Mouse (Mus musculus): ENCODE measurements around the gene Pepd. TPM values are rescaled to one million over a fixed set of nuclear protein-coding genes. Genes with fewer than 3 reads are reported as not detected.

The Pepd gene
- polyA plus RNA-seq, 1 experiment, result 82.1 TPM

GRCm38 (mm10) chr7:34877820-34878219 is 34.4 kb upstream of the Pepd start:
- TF ChIP-seq REST (IDR thresholded peaks at IDR 0.05; ENCODE audit: insufficient read depth, insufficient read length) (no peak), POLR2A (IDR thresholded peaks at IDR 0.05; ENCODE audit: insufficient read length, low read depth) (no peak), TCF12 (IDR thresholded peaks at IDR 0.05; ENCODE audit: insufficient read depth, poor library complexity, severe bottlenecking) (no peak), CEBPB (IDR thresholded peaks at IDR 0.05; ENCODE audit: insufficient read depth, poor library complexity, severe bottlenecking) (no peak), MYOD1 (IDR thresholded peaks at IDR 0.05; ENCODE audit: control insufficient read depth in 1 of 3, insufficient read length in 2 of 3, low read depth in 2 of 3) (no peak), TCF3 (IDR thresholded peaks at IDR 0.05; ENCODE audit: insufficient read length, low read depth) (no peak), E2F4 (IDR thresholded peaks at IDR 0.05; ENCODE audit: insufficient read depth) (no peak), MAX (IDR thresholded peaks at IDR 0.05; ENCODE audit: low read depth) (no peak)
- Histone ChIP-seq H3K4me2 (ENCODE audit: low read depth) (no peak overlapping the region), H3K79me2 (ENCODE audit: control insufficient read depth, insufficient read depth) (no peaks in the 10 kb centered on the region), H3ac (ENCODE audit: control insufficient read depth, insufficient read length) (no peak overlapping the region), H3K4me3 (no peak overlapping the region), H3K36me3 (ENCODE audit: control insufficient read depth, insufficient read depth) (no peaks in the 10 kb centered on the region), H3K27me3 (ENCODE audit: control insufficient read depth, insufficient read depth, insufficient read length) (peaks cover 6% of the 10 kb centered on the region)

- H3K27me3 ChIP-seq (ENCODE audit: control insufficient read depth, insufficient read depth, insufficient read length), result no peaks in the 10 kb centered on the region
- TF ChIP-seq CEBPB (IDR thresholded peaks at IDR 0.05; ENCODE audit: insufficient read depth, poor library complexity, severe bottlenecking) (no peak), TCF3 (IDR thresholded peaks at IDR 0.05; ENCODE audit: insufficient read length, low read depth) (no peak), MYOG (IDR thresholded peaks at IDR 0.05; ENCODE audit: control insufficient read depth in 1 of 3, insufficient read depth in 1 of 3, insufficient read length in 2 of 3, low read depth in 2 of 3) (no peak), USF1 (IDR thresholded peaks at IDR 0.05; ENCODE audit: low read depth) (no peak), POLR2AphosphoS2 (IDR thresholded peaks at IDR 0.05; ENCODE audit: insufficient read length, low read depth) (no peak), SRF (IDR thresholded peaks at IDR 0.05; ENCODE audit: control insufficient read depth, insufficient read length, low read depth) (no peak), REST (IDR thresholded peaks at IDR 0.05; ENCODE audit: insufficient read depth, insufficient read length) (no peak)
- H3ac ChIP-seq (ENCODE audit: control insufficient read depth, insufficient read length), result no peak overlapping the region
- H3K36me3 ChIP-seq (ENCODE audit: control insufficient read depth, insufficient read depth), result no peaks in the 10 kb centered on the region
- no peaks in the 10 kb centered on the region for H3K79me2 ChIP-seq (ENCODE audit: control insufficient read depth, insufficient read depth)
- H3K4me3 ChIP-seq, result no peak overlapping the region
- H3K4me2 ChIP-seq (ENCODE audit: low read depth), result no peak overlapping the region
Observed at GRCm38 (mm10) chr7:34888441-34888840, 23.7 kb upstream of the Pepd start.

DNA sequence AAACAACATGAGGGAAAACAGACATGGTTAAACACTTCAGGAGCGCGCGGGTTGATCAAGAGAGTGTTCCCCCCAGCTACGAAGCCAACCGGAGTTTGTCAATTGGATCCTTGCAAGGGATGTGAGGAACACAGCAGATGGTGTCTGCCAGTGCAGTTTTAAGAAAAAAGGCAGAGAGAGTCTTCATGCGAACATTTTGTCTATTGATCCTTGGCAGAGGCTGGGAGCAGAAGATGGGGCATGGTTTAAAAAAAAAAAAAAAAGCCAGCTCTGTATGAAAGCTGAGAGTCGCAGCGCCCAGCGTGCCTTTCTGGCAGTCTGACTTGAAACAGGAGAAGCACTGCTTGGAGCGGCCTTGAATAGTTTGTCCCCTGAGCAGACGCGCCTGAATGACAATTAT is 23.3 kb upstream of the Pepd start:
- no peaks in the 10 kb centered on the region for H3K27me3 ChIP-seq (ENCODE audit: control insufficient read depth, insufficient read depth, insufficient read length)
- TF ChIP-seq SRF (IDR thresholded peaks at IDR 0.05; ENCODE audit: control insufficient read depth, insufficient read length, low read depth), result no peak
- no peak for TF ChIP-seq POLR2A (IDR thresholded peaks at IDR 0.05; ENCODE audit: insufficient read length, low read depth)
- no peak for TF ChIP-seq CEBPB (IDR thresholded peaks at IDR 0.05; ENCODE audit: insufficient read depth, poor library complexity, severe bottlenecking)
- no peak for TF ChIP-seq USF1 (IDR thresholded peaks at IDR 0.05; ENCODE audit: low read depth)
- TF ChIP-seq MYOG (IDR thresholded peaks at IDR 0.05; ENCODE audit: control insufficient read depth in 1 of 3, insufficient read depth in 1 of 3, insufficient read length in 2 of 3, low read depth in 2 of 3), result no peak
- TF ChIP-seq REST (IDR thresholded peaks at IDR 0.05; ENCODE audit: insufficient read depth, insufficient read length), result no peak
- TF ChIP-seq TCF3 (IDR thresholded peaks at IDR 0.05; ENCODE audit: insufficient read length, low read depth), result no peak
- TF ChIP-seq MYOD1 (IDR thresholded peaks at IDR 0.05; ENCODE audit: control insufficient read depth in 1 of 3, insufficient read length in 2 of 3, low read depth in 2 of 3), result no peak
- no peak for TF ChIP-seq MAX (IDR thresholded peaks at IDR 0.05; ENCODE audit: low read depth)
- TF ChIP-seq POLR2AphosphoS2 (IDR thresholded peaks at IDR 0.05; ENCODE audit: insufficient read length, low read depth), result no peak
- no peak for TF ChIP-seq TCF12 (IDR thresholded peaks at IDR 0.05; ENCODE audit: insufficient read depth, poor library complexity, severe bottlenecking)
- TF ChIP-seq E2F4 (IDR thresholded peaks at IDR 0.05; ENCODE audit: insufficient read depth), result no peak
- H3K36me3 ChIP-seq (ENCODE audit: control insufficient read depth, insufficient read depth), result no peaks in the 10 kb centered on the region
- H3K79me2 ChIP-seq (ENCODE audit: control insufficient read depth, insufficient read depth), result no peaks in the 10 kb centered on the region
- H3ac ChIP-seq (ENCODE audit: control insufficient read depth, insufficient read length), result no peak overlapping the region
- no peak overlapping the region for H3K4me3 ChIP-seq
- no peak overlapping the region for H3K4me2 ChIP-seq (ENCODE audit: low read depth)

DNA sequence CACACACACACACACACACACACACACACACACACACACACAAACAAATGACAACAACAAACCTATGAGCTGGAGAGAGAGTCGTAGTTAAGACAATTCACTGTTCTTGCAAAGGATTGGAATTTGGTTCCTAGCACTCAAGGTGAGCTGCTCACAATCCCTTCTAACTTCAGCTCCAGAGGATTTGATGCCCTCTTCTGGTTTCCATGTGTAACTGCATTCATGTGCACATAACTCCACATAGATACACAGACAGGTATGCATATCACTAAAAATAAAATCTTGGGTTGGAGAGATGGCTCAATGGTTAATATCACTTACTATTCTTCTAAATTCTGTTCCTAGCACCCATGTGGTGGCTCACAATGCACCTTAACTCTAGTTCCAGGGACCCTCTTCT is 19.3 kb upstream of the Pepd start:
- TF ChIP-seq E2F4 (IDR thresholded peaks at IDR 0.05; ENCODE audit: insufficient read depth), result no peak
- no peak for TF ChIP-seq USF1 (IDR thresholded peaks at IDR 0.05; ENCODE audit: low read depth)
- no peak for TF ChIP-seq POLR2AphosphoS2 (IDR thresholded peaks at IDR 0.05; ENCODE audit: insufficient read length, low read depth)
- no peak for TF ChIP-seq SRF (IDR thresholded peaks at IDR 0.05; ENCODE audit: control insufficient read depth, insufficient read length, low read depth)
- TF ChIP-seq MYOD1 (IDR thresholded peaks at IDR 0.05; ENCODE audit: control insufficient read depth in 1 of 3, insufficient read length in 2 of 3, low read depth in 2 of 3), result no peak
- TF ChIP-seq POLR2A (IDR thresholded peaks at IDR 0.05; ENCODE audit: insufficient read length, low read depth), result no peak
- no peak for TF ChIP-seq TCF12 (IDR thresholded peaks at IDR 0.05; ENCODE audit: insufficient read depth, poor library complexity, severe bottlenecking)
- Histone ChIP-seq H3K4me3 (no peak overlapping the region), H3ac (ENCODE audit: control insufficient read depth, insufficient read length) (no peak overlapping the region), H3K27me3 (ENCODE audit: control insufficient read depth, insufficient read depth, insufficient read length) (peaks cover 11% of the 10 kb centered on the region), H3K79me2 (ENCODE audit: control insufficient read depth, insufficient read depth) (no peaks in the 10 kb centered on the region), H3K36me3 (ENCODE audit: control insufficient read depth, insufficient read depth) (no peaks in the 10 kb centered on the region), H3K4me2 (ENCODE audit: low read depth) (no peak overlapping the region)

GRCm38 (mm10) chr7:34896461-34896860 is 15.7 kb upstream of the Pepd start:
- Histone ChIP-seq H3K4me3 (no peak overlapping the region), H3K36me3 (ENCODE audit: control insufficient read depth, insufficient read depth) (no peaks in the 10 kb centered on the region), H3K27me3 (ENCODE audit: control insufficient read depth, insufficient read depth, insufficient read length) (peaks cover 31% of the 10 kb centered on the region), H3ac (ENCODE audit: control insufficient read depth, insufficient read length) (no peak overlapping the region), H3K79me2 (ENCODE audit: control insufficient read depth, insufficient read depth) (no peaks in the 10 kb centered on the region), H3K4me2 (ENCODE audit: low read depth) (no peak overlapping the region)
- no peak for TF ChIP-seq MAX (IDR thresholded peaks at IDR 0.05; ENCODE audit: low read depth)
- no peak for TF ChIP-seq POLR2AphosphoS2 (IDR thresholded peaks at IDR 0.05; ENCODE audit: insufficient read length, low read depth)
- TF ChIP-seq SRF (IDR thresholded peaks at IDR 0.05; ENCODE audit: control insufficient read depth, insufficient read length, low read depth), result no peak
- TF ChIP-seq TCF12 (IDR thresholded peaks at IDR 0.05; ENCODE audit: insufficient read depth, poor library complexity, severe bottlenecking), result no peak
- TF ChIP-seq E2F4 (IDR thresholded peaks at IDR 0.05; ENCODE audit: insufficient read depth), result no peak
- no peak for TF ChIP-seq USF1 (IDR thresholded peaks at IDR 0.05; ENCODE audit: low read depth)
- no peak for TF ChIP-seq MYOD1 (IDR thresholded peaks at IDR 0.05; ENCODE audit: control insufficient read depth in 1 of 3, insufficient read length in 2 of 3, low read depth in 2 of 3)
- TF ChIP-seq POLR2A (IDR thresholded peaks at IDR 0.05; ENCODE audit: insufficient read length, low read depth), result no peak
- no peak for TF ChIP-seq REST (IDR thresholded peaks at IDR 0.05; ENCODE audit: insufficient read depth, insufficient read length)
- no peak for TF ChIP-seq MYOG (IDR thresholded peaks at IDR 0.05; ENCODE audit: control insufficient read depth in 1 of 3, insufficient read depth in 1 of 3, insufficient read length in 2 of 3, low read depth in 2 of 3)
- TF ChIP-seq TCF3 (IDR thresholded peaks at IDR 0.05; ENCODE audit: insufficient read length, low read depth), result no peak
- no peak for TF ChIP-seq CEBPB (IDR thresholded peaks at IDR 0.05; ENCODE audit: insufficient read depth, poor library complexity, severe bottlenecking)

All from myocyte (in vitro differentiated cells).